Mouse (Mus musculus): Measurements from ENCODE around the gene Ncoa4. TPM values are rescaled to one million over a fixed set of nuclear protein-coding genes. Genes with fewer than 3 reads are reported as not detected.
"Not testable (repeated sequence)": the region's sequence is repeated elsewhere in the genome, so short reads cannot be mapped to it uniquely, and the experiment has no call there.

Gene Ncoa4
- polyA plus RNA-seq (2014; fragmentation: Nextera tagmentation; extraction: Ambion mirVana) = 117 and 132 TPM in 2 replicates

DNA sequence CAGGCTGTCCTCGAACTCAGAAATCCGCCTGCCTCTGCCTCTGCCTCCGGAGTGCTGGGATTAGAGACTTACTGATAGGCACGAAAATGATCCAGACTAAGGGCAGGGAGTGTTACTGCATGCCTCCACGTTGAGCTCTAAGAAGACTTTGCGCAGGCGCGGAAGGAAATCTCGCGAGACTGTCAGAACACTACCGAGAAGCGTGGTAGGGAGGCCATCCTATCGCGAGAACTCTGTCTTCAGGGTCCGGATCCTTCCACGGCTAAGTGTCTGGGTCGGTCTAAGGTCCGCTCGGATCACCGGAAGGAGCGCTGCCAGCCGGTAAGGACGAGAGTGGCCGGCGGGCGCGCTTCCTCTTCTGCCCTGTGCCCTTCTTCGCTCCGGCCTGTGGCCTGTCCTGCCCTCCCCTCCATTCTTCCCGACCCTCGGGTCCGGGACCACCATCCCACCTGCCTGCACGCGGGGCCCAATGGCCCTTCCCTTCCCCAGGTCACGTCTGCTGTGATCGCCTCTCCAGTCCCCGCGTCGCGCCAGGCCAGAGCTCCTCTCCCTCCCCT is at the start of gene Ncoa4:
Gene Ncoa4 (plus strand): TSS at position 176 of the 557 bp plus-strand sequence.
- peak within 1 kb of the TSS; percentile 89 for H3K4me3 ChIP-seq (ENCODE audit: low read depth, low read length)
- peaks cover 15% of the 10 kb centered on the region for H3K4me1 ChIP-seq (ENCODE audit: control insufficient read depth, insufficient read depth, low read length)
- peak within 1 kb of the TSS; percentile 91 for H3K9ac ChIP-seq (replicated peaks; ENCODE audit: low read depth, low read length)
- H3K36me3 ChIP-seq (ENCODE audit: control insufficient read depth, insufficient read depth, low read length) = no peaks in the 10 kb centered on the region
- H3K27ac ChIP-seq (ENCODE audit: low read depth, low read length) = peak within 1 kb of the TSS; percentile 85
- no peaks in the 10 kb centered on the region for H3K9me3 ChIP-seq (ENCODE audit: control insufficient read depth, low read length)
- H3K4me2 ChIP-seq (ENCODE audit: low read depth, low read length) = peak within 1 kb of the TSS; percentile 93
- H3K27me3 ChIP-seq (ENCODE audit: control insufficient read depth, insufficient read depth, low read length) = no peaks in the 10 kb centered on the region
- peak; percentile 97 for ATAC-seq (ENCODE audit: low read depth)
- WGBS = under 1% methylated on average over 34 of the region's 40 CpGs

DNA sequence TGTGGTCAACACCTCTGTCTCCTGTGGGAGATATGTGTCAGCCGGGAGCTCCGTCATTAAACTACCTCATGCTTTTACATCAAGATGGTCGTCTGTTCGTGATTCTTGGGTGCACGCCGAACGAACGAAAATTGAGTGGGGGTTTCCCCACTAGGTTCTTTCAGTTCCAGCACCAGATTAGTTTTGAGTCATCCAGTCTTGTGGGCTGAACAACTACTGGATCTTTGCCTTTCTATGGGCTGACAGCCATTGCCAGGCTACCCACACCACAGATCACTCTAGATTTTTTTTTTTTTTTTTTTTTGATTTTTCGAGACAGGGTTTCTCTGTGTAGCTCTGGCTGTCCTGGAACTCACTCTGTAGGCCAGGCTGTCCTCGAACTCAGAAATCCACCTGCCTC is 47.5 kb upstream of the Ncoa4 start:
- H3K27me3 ChIP-seq (ENCODE audit: control insufficient read depth, insufficient read depth, low read length); H3K4me2 ChIP-seq (ENCODE audit: low read depth, low read length); H3K4me1 ChIP-seq (ENCODE audit: control insufficient read depth, insufficient read depth, low read length); ATAC-seq (ENCODE audit: low read depth); H3K4me3 ChIP-seq (ENCODE audit: low read depth, low read length); H3K9ac ChIP-seq (replicated peaks; ENCODE audit: low read depth, low read length); H3K27ac ChIP-seq (ENCODE audit: low read depth, low read length); H3K9me3 ChIP-seq (ENCODE audit: control insufficient read depth, low read length); H3K36me3 ChIP-seq (ENCODE audit: control insufficient read depth, insufficient read depth, low read length): not testable (repeated sequence)
- 91% methylated on average over 10 of the region's 10 CpGs for WGBS

DNA sequence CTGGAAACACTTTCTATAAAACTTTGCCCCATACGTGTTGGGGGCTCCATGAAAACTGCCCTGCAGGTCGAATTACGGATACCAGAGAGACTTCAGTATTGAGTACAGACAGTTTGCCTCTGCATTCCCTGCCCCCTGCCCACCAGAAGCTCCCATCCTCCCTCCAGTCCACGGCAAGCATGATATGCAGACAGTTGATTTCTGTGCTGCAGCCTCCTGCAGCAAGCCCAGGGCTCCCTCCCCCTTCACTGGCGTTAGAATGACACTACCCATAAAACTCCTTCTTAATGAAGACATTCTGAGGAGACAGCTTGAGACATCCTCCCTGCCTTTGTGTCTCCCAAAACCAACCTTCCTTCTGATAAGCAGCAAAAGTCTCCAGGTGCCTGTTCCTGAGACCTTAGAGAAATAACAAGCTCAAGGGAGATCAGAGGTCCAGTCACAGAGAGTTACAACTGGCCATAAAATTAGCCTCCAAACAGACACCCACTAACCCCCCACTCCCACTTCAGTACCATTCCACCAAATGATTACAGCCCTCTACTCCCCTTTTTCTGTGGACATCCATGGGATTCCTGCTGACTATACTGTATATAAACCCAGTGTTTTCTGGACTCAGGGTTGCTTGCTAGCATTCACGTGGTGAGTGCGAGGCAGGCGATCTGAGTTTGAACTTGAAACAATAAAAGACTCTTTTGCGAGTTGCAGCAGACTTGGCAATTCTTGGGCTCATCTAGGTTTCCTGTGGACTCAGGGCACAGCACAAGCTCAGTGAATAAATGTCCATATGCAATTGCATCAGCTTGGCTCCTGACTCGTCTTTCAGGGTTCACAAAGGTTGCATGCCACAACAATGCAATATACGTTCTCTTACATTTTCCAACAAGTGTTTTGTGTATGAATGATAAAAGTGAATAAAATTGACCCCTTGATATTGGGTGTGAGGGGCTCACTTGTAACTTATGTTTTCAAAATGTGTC is 38.4 kb upstream of the Ncoa4 start:
- Histone ChIP-seq H3K36me3 (ENCODE audit: control insufficient read depth, insufficient read depth, low read length) (no peaks in the 10 kb centered on the region), H3K4me3 (ENCODE audit: low read depth, low read length) (no peak overlapping the region), H3K4me2 (ENCODE audit: low read depth, low read length) (no peak overlapping the region), H3K27ac (ENCODE audit: low read depth, low read length) (no peak overlapping the region), H3K9ac (replicated peaks; ENCODE audit: low read depth, low read length) (no peak overlapping the region), H3K4me1 (ENCODE audit: control insufficient read depth, insufficient read depth, low read length) (no peaks in the 10 kb centered on the region), H3K9me3 (ENCODE audit: control insufficient read depth, low read length) (no peaks in the 10 kb centered on the region), H3K27me3 (ENCODE audit: control insufficient read depth, insufficient read depth, low read length) (no peaks in the 10 kb centered on the region)
- no peak for ATAC-seq (ENCODE audit: low read depth)
- 61% methylated on average over 11 of the region's 11 CpGs for WGBS

DNA sequence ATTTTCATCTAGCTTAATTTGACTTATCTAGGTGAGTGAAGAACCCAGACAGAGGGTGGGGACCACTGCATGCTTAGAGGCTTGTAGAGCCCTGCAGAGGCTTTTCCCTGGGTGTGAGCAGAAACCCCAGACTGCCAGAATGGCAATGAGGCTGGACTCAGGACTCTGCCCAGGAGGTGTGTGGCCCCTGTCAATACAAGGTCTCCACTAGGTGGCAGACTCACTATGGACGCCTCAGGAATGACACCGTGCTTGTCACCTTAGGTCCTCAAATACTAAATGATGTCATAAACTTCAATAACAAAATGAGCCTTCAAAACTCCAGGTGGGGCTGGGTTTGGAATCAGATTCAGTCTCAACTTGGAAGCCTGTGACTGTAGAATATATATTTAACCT is 37.7 kb upstream of the Ncoa4 start:
- no peak overlapping the region for H3K27ac ChIP-seq (ENCODE audit: low read depth, low read length)
- whole genome bisulfite sequencing = 63% methylated on average over 2 of the region's 2 CpGs
- H3K27me3 ChIP-seq (ENCODE audit: control insufficient read depth, insufficient read depth, low read length) = no peaks in the 10 kb centered on the region
- H3K4me2 ChIP-seq (ENCODE audit: low read depth, low read length) = no peak overlapping the region
- no peaks in the 10 kb centered on the region for H3K36me3 ChIP-seq (ENCODE audit: control insufficient read depth, insufficient read depth, low read length)
- H3K4me3 ChIP-seq (ENCODE audit: low read depth, low read length) = no peak overlapping the region
- no peaks in the 10 kb centered on the region for H3K4me1 ChIP-seq (ENCODE audit: control insufficient read depth, insufficient read depth, low read length)
- no peak for ATAC-seq (ENCODE audit: low read depth)
- H3K9ac ChIP-seq (replicated peaks; ENCODE audit: low read depth, low read length) = no peak overlapping the region
- no peaks in the 10 kb centered on the region for H3K9me3 ChIP-seq (ENCODE audit: control insufficient read depth, low read length)

DNA sequence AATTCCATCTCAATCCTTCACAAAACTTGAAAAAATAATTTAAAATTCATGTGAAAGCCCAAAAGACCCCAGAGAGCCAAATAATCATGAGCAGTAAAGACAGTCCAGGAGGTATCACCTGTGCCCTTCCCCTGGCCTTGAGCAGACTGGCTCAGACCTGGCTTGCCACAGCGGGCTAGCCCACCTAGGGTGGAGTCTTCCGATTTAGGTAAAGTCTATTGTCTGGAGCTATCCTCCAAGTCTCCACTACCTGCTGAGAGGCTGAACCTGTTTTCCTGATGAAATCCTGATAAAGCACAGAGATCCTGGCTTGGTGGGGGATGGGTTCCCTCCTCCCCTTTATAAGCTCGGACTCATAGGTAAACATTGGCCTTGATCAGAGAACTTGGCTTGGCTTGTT is 35.4 kb upstream of the Ncoa4 start:
- Histone ChIP-seq H3K4me3 (ENCODE audit: low read depth, low read length) (no peak overlapping the region), H3K9me3 (ENCODE audit: control insufficient read depth, low read length) (no peaks in the 10 kb centered on the region), H3K9ac (replicated peaks; ENCODE audit: low read depth, low read length) (no peak overlapping the region), H3K4me2 (ENCODE audit: low read depth, low read length) (no peak overlapping the region), H3K27ac (ENCODE audit: low read depth, low read length) (no peak overlapping the region), H3K4me1 (ENCODE audit: control insufficient read depth, insufficient read depth, low read length) (no peaks in the 10 kb centered on the region), H3K36me3 (ENCODE audit: control insufficient read depth, insufficient read depth, low read length) (no peaks in the 10 kb centered on the region), H3K27me3 (ENCODE audit: control insufficient read depth, insufficient read depth, low read length) (no peaks in the 10 kb centered on the region)
- 80% methylated on average over 3 of the region's 3 CpGs for WGBS
- ATAC-seq (ENCODE audit: low read depth) = no peak

DNA sequence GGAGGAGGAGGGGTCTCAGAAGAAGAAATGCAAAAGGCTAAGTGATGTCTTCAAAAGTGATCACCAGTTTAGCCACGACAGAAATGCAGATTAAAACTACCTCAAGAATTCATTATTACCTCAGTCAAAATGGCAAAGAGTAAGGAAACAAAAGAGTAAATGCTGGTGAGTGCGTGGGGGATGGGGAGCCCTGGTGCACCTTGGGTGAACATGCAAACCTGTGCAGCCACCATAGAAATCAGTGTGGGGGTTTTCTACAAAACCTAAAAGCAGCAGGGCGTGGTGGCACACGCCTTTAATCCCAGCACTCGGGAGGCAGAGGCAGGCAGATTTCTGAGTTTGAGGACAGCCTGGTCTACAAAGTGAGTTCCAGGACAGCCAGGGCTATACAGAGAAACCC is 34.4 kb upstream of the Ncoa4 start:
- not testable (repeated sequence) for ATAC-seq (ENCODE audit: low read depth); H3K27me3 ChIP-seq (ENCODE audit: control insufficient read depth, insufficient read depth, low read length); H3K9me3 ChIP-seq (ENCODE audit: control insufficient read depth, low read length); H3K9ac ChIP-seq (replicated peaks; ENCODE audit: low read depth, low read length); H3K4me1 ChIP-seq (ENCODE audit: control insufficient read depth, insufficient read depth, low read length); H3K4me3 ChIP-seq (ENCODE audit: low read depth, low read length); H3K36me3 ChIP-seq (ENCODE audit: control insufficient read depth, insufficient read depth, low read length); H3K4me2 ChIP-seq (ENCODE audit: low read depth, low read length); H3K27ac ChIP-seq (ENCODE audit: low read depth, low read length)
- 89% methylated on average over 5 of the region's 5 CpGs for WGBS

DNA sequence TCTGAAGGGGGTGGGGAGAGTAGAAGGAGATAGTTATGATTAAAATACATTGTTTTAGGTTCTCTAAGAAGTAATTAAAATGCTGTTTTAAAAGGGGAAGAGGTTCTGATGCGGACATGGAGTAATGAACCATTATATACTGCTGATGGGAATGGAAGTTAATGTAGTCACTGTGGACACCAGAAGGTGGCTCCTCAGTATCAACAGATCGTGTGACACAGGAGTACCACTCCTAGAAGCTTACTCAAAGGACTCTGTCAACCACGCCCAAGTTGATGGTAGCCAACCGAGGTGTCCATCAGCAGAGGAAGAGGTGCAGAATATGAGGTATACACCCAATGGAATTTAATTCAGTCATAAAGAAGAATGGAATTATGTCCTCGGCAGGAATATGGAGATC is 31.3 kb upstream of the Ncoa4 start:
- no peaks in the 10 kb centered on the region for H3K4me1 ChIP-seq (ENCODE audit: control insufficient read depth, insufficient read depth, low read length)
- WGBS = 88% methylated on average over 5 of the region's 5 CpGs
- no peaks in the 10 kb centered on the region for H3K27me3 ChIP-seq (ENCODE audit: control insufficient read depth, insufficient read depth, low read length)
- no peaks in the 10 kb centered on the region for H3K9me3 ChIP-seq (ENCODE audit: control insufficient read depth, low read length)
- no peak overlapping the region for H3K4me2 ChIP-seq (ENCODE audit: low read depth, low read length)
- no peak overlapping the region for H3K9ac ChIP-seq (replicated peaks; ENCODE audit: low read depth, low read length)
- no peak overlapping the region for H3K4me3 ChIP-seq (ENCODE audit: low read depth, low read length)
- H3K27ac ChIP-seq (ENCODE audit: low read depth, low read length) = no peak overlapping the region
- H3K36me3 ChIP-seq (ENCODE audit: control insufficient read depth, insufficient read depth, low read length) = no peaks in the 10 kb centered on the region
- no peak for ATAC-seq (ENCODE audit: low read depth)

DNA sequence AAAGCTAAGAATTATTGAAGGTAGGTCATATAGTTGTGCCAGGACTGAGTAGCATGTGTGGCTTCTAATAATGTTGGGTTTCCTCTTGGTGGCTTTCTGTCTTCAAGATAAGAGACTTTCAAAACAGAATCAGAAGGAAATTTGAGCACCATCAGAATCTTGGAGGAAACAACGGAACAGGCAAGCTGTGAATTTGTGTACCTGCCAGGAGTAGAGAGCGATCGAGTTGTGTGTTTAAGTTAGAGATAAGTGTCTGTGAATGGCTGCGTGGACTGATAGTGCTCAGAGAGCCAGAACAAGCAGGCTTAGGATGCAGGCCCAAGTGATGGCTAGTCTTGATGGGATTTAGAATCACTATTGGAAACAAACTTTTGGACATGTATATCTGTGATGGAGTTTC is 27.8 kb upstream of the Ncoa4 start:
- no peaks in the 10 kb centered on the region for H3K4me1 ChIP-seq (ENCODE audit: control insufficient read depth, insufficient read depth, low read length)
- H3K9ac ChIP-seq (replicated peaks; ENCODE audit: low read depth, low read length) = no peak overlapping the region
- ATAC-seq (ENCODE audit: low read depth) = no peak
- no peak overlapping the region for H3K27ac ChIP-seq (ENCODE audit: low read depth, low read length)
- H3K4me3 ChIP-seq (ENCODE audit: low read depth, low read length) = no peak overlapping the region
- H3K4me2 ChIP-seq (ENCODE audit: low read depth, low read length) = no peak overlapping the region
- no peaks in the 10 kb centered on the region for H3K9me3 ChIP-seq (ENCODE audit: control insufficient read depth, low read length)
- 86% methylated on average over 4 of the region's 4 CpGs for WGBS
- H3K36me3 ChIP-seq (ENCODE audit: control insufficient read depth, insufficient read depth, low read length) = no peaks in the 10 kb centered on the region
- H3K27me3 ChIP-seq (ENCODE audit: control insufficient read depth, insufficient read depth, low read length) = no peaks in the 10 kb centered on the region

DNA sequence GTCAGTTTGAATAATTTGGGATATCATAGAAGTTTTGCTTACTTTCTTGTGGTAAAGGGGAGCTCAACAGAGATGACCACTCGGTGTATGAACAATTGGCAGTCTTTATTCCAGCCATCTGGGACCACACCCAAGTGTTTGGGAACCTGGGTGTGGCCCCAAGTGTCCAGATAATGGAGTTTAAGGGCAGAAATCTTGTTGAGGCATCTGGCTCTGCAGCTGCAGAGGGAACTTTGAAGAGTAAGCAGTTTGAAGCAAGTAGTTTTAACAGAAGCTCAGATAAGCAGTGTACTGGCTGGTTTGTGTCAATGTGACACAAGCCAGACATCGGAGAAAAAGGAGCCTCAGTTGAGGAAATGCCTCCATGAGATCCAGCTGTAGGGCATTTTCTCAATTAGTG is 25.4 kb upstream of the Ncoa4 start:
- Histone ChIP-seq H3K36me3 (ENCODE audit: control insufficient read depth, insufficient read depth, low read length) (no peaks in the 10 kb centered on the region), H3K4me3 (ENCODE audit: low read depth, low read length) (no peak overlapping the region), H3K27me3 (ENCODE audit: control insufficient read depth, insufficient read depth, low read length) (no peaks in the 10 kb centered on the region), H3K4me1 (ENCODE audit: control insufficient read depth, insufficient read depth, low read length) (no peaks in the 10 kb centered on the region), H3K27ac (ENCODE audit: low read depth, low read length) (no peak overlapping the region), H3K4me2 (ENCODE audit: low read depth, low read length) (no peak overlapping the region), H3K9me3 (ENCODE audit: control insufficient read depth, low read length) (no peaks in the 10 kb centered on the region), H3K9ac (replicated peaks; ENCODE audit: low read depth, low read length) (no peak overlapping the region)
- WGBS = 88% methylated on average over 2 of the region's 2 CpGs
- ATAC-seq (ENCODE audit: low read depth) = no peak
